Comparison of ENCODE assay signal across 9 mouse cellular contexts in genomic region chr7:35036266-35036731, GRCm38 (mm10). TPM values are rescaled to one million over a fixed set of nuclear protein-coding genes. Genes with fewer than 3 reads are reported as not detected.
DNase-seq lines count a peak whose midpoint lies in the region; ATAC-seq and TF ChIP-seq lines count a peak whose summit lies in the region.
"Had no signal": no experiment of that assay in that cellular context is flagged by ENCODE, and none has a peak within 500 bp of the region (broad histone marks: within the 10 kb centered on the region; RNA-seq: fewer than 3 reads in every experiment).

No protein-coding gene starts in this region.

- 45% methylated on average over 5 of the region's 5 CpGs for WGBS in forebrain, embryonic 16.5 days
- WGBS in kidney, postnatal 0 days, result 47% methylated on average over 5 of the region's 5 CpGs
- WGBS in midbrain, embryonic 16.5 days, result 42% methylated on average over 5 of the region's 5 CpGs

- in situ Hi-C loops in Patski (cut with MboI; ENCODE audit: low pct_unique_long_range_greater_than_20kb), result loop anchor here (5.0 kb wide), 1 partner anchor 136 kb away; no protein-coding TSS in a partner anchor

- H3K9ac ChIP-seq in forebrain, embryonic 16.5 days (replicated peaks; ENCODE audit: low read depth, low read length), result 0 out of 2 replicates have a peak overlapping the region, but pooled peaks have one; percentile 5
- H3K9ac ChIP-seq in kidney, postnatal 0 days (ENCODE audit: low read depth, low read length), result no peak overlapping the region
- 0 out of 2 replicates have a peak overlapping the region, but pooled peaks have one; percentile 6 for H3K9ac ChIP-seq in midbrain, embryonic 16.5 days (ENCODE audit: low read depth, low read length)
- H3K9ac ChIP-seq: liver, embryonic 15.5 days had no signal

- H3K4me3 ChIP-seq in forebrain, embryonic 16.5 days (replicated peaks; ENCODE audit: low read length), result no peak overlapping the region
- H3K4me3 ChIP-seq in kidney, postnatal 0 days (replicated peaks; ENCODE audit: low read depth, low read length), result no peak overlapping the region
- no peak overlapping the region for H3K4me3 ChIP-seq in midbrain, embryonic 16.5 days (ENCODE audit: low read depth, low read length)
- H3K4me3 ChIP-seq: liver, embryonic 15.5 days had no signal

- ATAC-seq in Patski, result peak; percentile 31
- ATAC-seq in forebrain, embryonic 16.5 days, result peak; percentile 62
- no peak for ATAC-seq in kidney, postnatal 0 days (replicated peaks; ENCODE audit: low FRiP score, low read depth)
- peak; percentile 75 for ATAC-seq in midbrain, embryonic 16.5 days

- no peaks in the 10 kb centered on the region for H3K36me3 ChIP-seq in forebrain, embryonic 16.5 days (ENCODE audit: control insufficient read depth, insufficient read depth)
- peaks cover 24% of the 10 kb centered on the region for H3K36me3 ChIP-seq in kidney, postnatal 0 days (ENCODE audit: insufficient read depth, low read length)
- H3K36me3 ChIP-seq in midbrain, embryonic 16.5 days (ENCODE audit: control insufficient read depth, insufficient read depth, low read length), result peaks cover 5% of the 10 kb centered on the region; the same call in 1 of the 2 replicates

- no peaks in the 10 kb centered on the region for H3K27me3 ChIP-seq in Patski
- no peaks in the 10 kb centered on the region for H3K27me3 ChIP-seq in forebrain, embryonic 16.5 days (replicated peaks; ENCODE audit: control insufficient read depth, insufficient read depth, low read length)
- no peaks in the 10 kb centered on the region for H3K27me3 ChIP-seq in kidney, postnatal 0 days (ENCODE audit: insufficient read depth, low read length)
- H3K27me3 ChIP-seq in midbrain, embryonic 16.5 days (ENCODE audit: control insufficient read depth, insufficient read depth, low read depth, low read length), result no peaks in the 10 kb centered on the region
- H3K27me3 ChIP-seq: liver, embryonic 15.5 days had no signal

- POLR2A ChIA-PET in Patski (lab: Charles Lee), result no interaction called here

- H3K4me1 ChIP-seq in forebrain, embryonic 16.5 days (replicated peaks; ENCODE audit: control insufficient read depth, insufficient read depth, low read length), result peaks cover 10% of the 10 kb centered on the region
- no peaks in the 10 kb centered on the region; the same call in 1 of the 2 replicates for H3K4me1 ChIP-seq in kidney, postnatal 0 days (replicated peaks; ENCODE audit: insufficient read depth, low read length)
- H3K4me1 ChIP-seq in midbrain, embryonic 16.5 days (ENCODE audit: control insufficient read depth, insufficient read depth, low read length), result no peaks in the 10 kb centered on the region; the same call in 1 of the 2 replicates

- no peak for TF ChIP-seq CTCF in Patski (IDR thresholded peaks at IDR 0.05)
- TF ChIP-seq CTCF in kidney, postnatal 0 days (IDR thresholded peaks at IDR 0.05; ENCODE audit: low read depth), result no peak

- peak; percentile 39 for DNase-seq in kidney, adult 11 months
- DNase-seq in kidney, adult 18-20 months, result no peak
- DNase-seq in Patski (ENCODE audit: low read depth, low spot score), result no peak
- DNase-seq in kidney, postnatal 0 days (ENCODE audit: low spot score), result peak; percentile 47
- no peak for DNase-seq in thymus, postnatal 25 days
- no peak for DNase-seq in frontal cortex, adult 2 months (ENCODE audit: extremely low spot score in 1 of 2, low spot score in 1 of 2)

- no peaks in the 10 kb centered on the region for H3K9me3 ChIP-seq in forebrain, embryonic 16.5 days (ENCODE audit: control insufficient read depth, low read length)
- no peaks in the 10 kb centered on the region for H3K9me3 ChIP-seq in kidney, postnatal 0 days (replicated peaks; ENCODE audit: low read length)
- no peaks in the 10 kb centered on the region for H3K9me3 ChIP-seq in midbrain, embryonic 16.5 days (replicated peaks; ENCODE audit: control insufficient read depth, low read length, poor library complexity, severe bottlenecking)
- H3K9me3 ChIP-seq: liver, embryonic 15.5 days had no signal

- H3K4me2 ChIP-seq in forebrain, embryonic 16.5 days (ENCODE audit: low read length), result no peak overlapping the region
- no peak overlapping the region for H3K4me2 ChIP-seq in kidney, postnatal 0 days (ENCODE audit: low read length)
- no peak overlapping the region for H3K4me2 ChIP-seq in midbrain, embryonic 16.5 days (ENCODE audit: low read length)
- H3K4me2 ChIP-seq: liver, embryonic 15.5 days had no signal

- H3K27ac ChIP-seq in forebrain, embryonic 16.5 days (ENCODE audit: low read length), result 0 out of 2 replicates have a peak overlapping the region, but pooled peaks have one; percentile 31
- H3K27ac ChIP-seq in kidney, postnatal 0 days, result peak overlapping the region; percentile 58
- H3K27ac ChIP-seq in midbrain, embryonic 16.5 days (ENCODE audit: low read length), result no peak overlapping the region
- H3K27ac ChIP-seq: liver, embryonic 15.5 days had no signal

- CTCF ChIA-PET in Patski (lab: Charles Lee), result interaction anchor here (0.8 to 4.1 kb wide), 2 partner anchors 10 to 134 kb away, joined by 3 to 19 read pairs; no protein-coding TSS in a partner anchor

RNA-seq across cellular contexts. Expression of gene Cebpg, which starts 20.1 kb away (rescaled TPM):
- polyA plus RNA-seq in Patski (2021), result 30.2 TPM
- polyA plus RNA-seq in forebrain, embryonic 16.5 days (2015; fragmentation: Nextera tagmentation; extraction: Ambion mirVana), result 48.4 and 54.8 TPM in 2 replicates
- polyA plus RNA-seq in kidney, postnatal 0 days (2015; fragmentation: Nextera tagmentation; extraction: Ambion mirVana), result 30.8 and 32.4 TPM in 2 replicates
- 24.2 and 27.3 TPM in 2 replicates for polyA plus RNA-seq in midbrain, embryonic 16.5 days (2015; fragmentation: Nextera tagmentation; extraction: Ambion mirVana)
- 21.2 and 25.4 TPM in 2 replicates for polyA plus RNA-seq in frontal cortex, adult 2 months (2012; rRNA removed)

Comparison
In these comparisons a context has a peak if more than half of its experiments do, and no peak if none do; other contexts are left out.
1. DNase-seq: peak in kidney, adult 11 months (single experiment) and kidney, postnatal 0 days (single experiment); none in kidney, adult 18-20 months (single experiment), Patski (single experiment), thymus, postnatal 25 days (single experiment) and frontal cortex, adult 2 months (0 of 2).